Mouse (Mus musculus): ENCODE results near the gene Canx.

Canx gene

GRCm38 (mm10) chr11:50245269-50245668, 80.2 kb downstream of the Canx start:
- in situ Hi-C loops (cut with MboI; ENCODE audit: unreplicated experiment in 2 of 2) = loop anchor here in 1 of 2 experiments (25.0 kb wide), 1 partner anchor 592 kb away; the partner anchor contains the start of genes Zfp354c and Zfp879
